Mouse (Mus musculus): ENCODE measurements around the gene Atp6v0a1.

Atp6v0a1 gene

GRCm38 (mm10) chr11:101009046-101009887, at the start of gene Atp6v0a1:
TSS of gene Atp6v0a1 (plus strand) at chr11:101009452.
- peak; percentile 98 to 99 for DNase-seq

GRCm38 (mm10) chr11:100959464-100959810, 49.8 kb upstream of the Atp6v0a1 start:
- peak; percentile 55 to 73 for DNase-seq

- DNase-seq: no peak
These were observed 49.4 kb upstream of the Atp6v0a1 start for GRCm38 (mm10) chr11:100959826-100960225.

- DNase-seq: peak; percentile 64 to 74
These were observed 48.7 kb upstream of the Atp6v0a1 start for GRCm38 (mm10) chr11:100960540-100960939.

- DNase-seq: no peak
These were observed 46.8 kb upstream of the Atp6v0a1 start for GRCm38 (mm10) chr11:100962371-100962911.

GRCm38 (mm10) chr11:100963647-100964046, 45.6 kb upstream of the Atp6v0a1 start:
- DNase-seq: no peak

GRCm38 (mm10) chr11:100964180-100964579, 45.1 kb upstream of the Atp6v0a1 start:
- DNase-seq: no peak

- DNase-seq: no peak
These were observed 44.2 kb upstream of the Atp6v0a1 start for GRCm38 (mm10) chr11:100964901-100965542.

GRCm38 (mm10) chr11:100965760-100966159, 43.5 kb upstream of the Atp6v0a1 start:
- no peak for DNase-seq

- DNase-seq: no peak
These were observed 41.9 kb upstream of the Atp6v0a1 start for GRCm38 (mm10) chr11:100967376-100967775.

GRCm38 (mm10) chr11:100967881-100968420, 41.3 kb upstream of the Atp6v0a1 start:
- no peak for DNase-seq

- DNase-seq: no peak
These were observed 40.8 kb upstream of the Atp6v0a1 start for GRCm38 (mm10) chr11:100968501-100968900.

GRCm38 (mm10) chr11:100969189-100969743, 40.0 kb upstream of the Atp6v0a1 start:
- no peak for DNase-seq

GRCm38 (mm10) chr11:100969744-100970556, 39.3 kb upstream of the Atp6v0a1 start:
- peak in 1 of 2 experiments; percentile 16 for DNase-seq

- peak; percentile 59 to 67 for DNase-seq
These were observed 38.7 kb upstream of the Atp6v0a1 start, which contains the start of gene Cavin1 for GRCm38 (mm10) chr11:100970557-100970937. TSS of gene Cavin1 (minus strand) at chr11:100970887.

GRCm38 (mm10) chr11:100971455-100971854, 37.8 kb upstream of the Atp6v0a1 start:
- no peak for DNase-seq

GRCm38 (mm10) chr11:100973245-100973644, 36.0 kb upstream of the Atp6v0a1 start:
- no peak for DNase-seq

GRCm38 (mm10) chr11:100974381-100974970, 34.8 kb upstream of the Atp6v0a1 start:
- no peak for DNase-seq

- no peak for DNase-seq
These were observed 34.0 kb upstream of the Atp6v0a1 start for GRCm38 (mm10) chr11:100975241-100975640.

GRCm38 (mm10) chr11:100979887-100980286, 29.4 kb upstream of the Atp6v0a1 start:
- no peak for DNase-seq

- no peak for DNase-seq
These were observed 28.8 kb upstream of the Atp6v0a1 start for GRCm38 (mm10) chr11:100980438-100980837.

- DNase-seq: no peak
These were observed 28.0 kb upstream of the Atp6v0a1 start for GRCm38 (mm10) chr11:100981236-100981635.
